ENCODE assay signal across 7 mouse cellular contexts in the genomic region with DNA sequence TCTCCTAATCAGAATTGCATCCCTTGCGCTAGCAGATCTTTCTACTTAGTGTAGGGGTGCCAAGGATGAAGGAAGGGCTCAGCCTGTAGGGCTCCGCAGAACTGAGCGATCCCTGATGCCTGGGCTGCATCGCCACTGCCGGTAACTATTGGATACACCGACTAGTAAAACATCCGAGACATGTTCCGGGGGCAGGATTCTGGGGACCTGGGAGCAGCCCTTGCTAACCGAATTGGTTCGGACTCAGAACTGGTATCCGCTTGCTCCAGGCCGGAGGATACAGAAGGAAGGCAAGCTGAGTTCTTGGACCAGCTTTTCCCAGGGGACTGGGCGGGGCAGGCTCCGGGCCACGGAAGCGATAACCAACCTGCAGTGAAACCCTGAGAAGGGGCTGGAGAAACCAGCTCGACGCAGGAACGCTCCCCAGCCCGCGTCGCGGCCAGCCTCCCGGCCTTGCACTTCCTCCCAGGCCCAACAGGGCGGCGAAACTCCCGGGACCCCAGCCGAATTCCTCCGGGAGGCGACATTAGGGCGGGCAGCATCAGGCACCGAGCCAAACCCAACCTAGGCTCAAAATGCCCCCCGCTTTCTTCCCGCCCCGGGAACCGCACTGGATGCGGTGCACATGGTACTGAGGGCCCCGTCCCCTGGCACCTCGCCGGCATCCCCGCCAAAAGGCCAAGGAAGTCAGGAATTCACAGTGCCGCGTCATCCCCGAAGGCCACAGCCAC.
DNase-seq lines count a peak whose midpoint lies in the region; ATAC-seq and TF ChIP-seq lines count a peak whose summit lies in the region.

No protein-coding gene starts in this region.

- H3K9me3 ChIP-seq in embryonic facial prominence, embryonic 10.5 days, result no peaks in the 10 kb centered on the region
- no peaks in the 10 kb centered on the region for H3K9me3 ChIP-seq in hindbrain, embryonic 15.5 days
- no peaks in the 10 kb centered on the region for H3K9me3 ChIP-seq in liver, embryonic 14.5 days (ENCODE audit: control insufficient read depth, low read length)

- no peak overlapping the region for H3K9ac ChIP-seq in hindbrain, embryonic 15.5 days
- no peak overlapping the region for H3K9ac ChIP-seq in liver, embryonic 14.5 days (replicated peaks)

- H3K36me3 ChIP-seq in embryonic facial prominence, embryonic 10.5 days (replicated peaks), result peaks cover 9% of the 10 kb centered on the region; the same call in 1 of the 2 replicates
- H3K36me3 ChIP-seq in hindbrain, embryonic 15.5 days, result no peaks in the 10 kb centered on the region
- H3K36me3 ChIP-seq in liver, embryonic 14.5 days (replicated peaks; ENCODE audit: control insufficient read depth, insufficient read depth, low read depth), result no peaks in the 10 kb centered on the region

- H3K4me3 ChIP-seq in embryonic facial prominence, embryonic 10.5 days, result peak overlapping the region; percentile 63
- peak overlapping the region; percentile 12; the same call in 1 of the 2 replicates for H3K4me3 ChIP-seq in hindbrain, embryonic 15.5 days
- H3K4me3 ChIP-seq in liver, embryonic 14.5 days (ENCODE audit: insufficient read depth in 1 of 2, low read depth in 2 of 2, low read length in 2 of 2), result peak overlapping the region; percentile 16 to 45; a peak in 3 of 4 replicates

- peaks cover 92% of the 10 kb centered on the region for H3K4me1 ChIP-seq in embryonic facial prominence, embryonic 10.5 days
- peaks cover 42% of the 10 kb centered on the region for H3K4me1 ChIP-seq in hindbrain, embryonic 15.5 days (replicated peaks)
- peaks cover under 1 to 4% of the 10 kb centered on the region in 2 experiments; a peak in 1 of 4 replicates for H3K4me1 ChIP-seq in liver, embryonic 14.5 days (replicated peaks; ENCODE audit: control insufficient read depth in 2 of 2, insufficient read depth in 2 of 2, low read length in 1 of 2)

- peak overlapping the region; percentile 34; the same call in 1 of the 2 replicates for H3K4me2 ChIP-seq in hindbrain, embryonic 15.5 days
- peak overlapping the region; percentile 65 for H3K4me2 ChIP-seq in liver, embryonic 14.5 days (ENCODE audit: low read depth)

- peak overlapping the region; percentile 88 for H3K27ac ChIP-seq in embryonic facial prominence, embryonic 10.5 days (replicated peaks)
- no peak overlapping the region for H3K27ac ChIP-seq in hindbrain, embryonic 15.5 days (replicated peaks)
- no peak overlapping the region for H3K27ac ChIP-seq in liver, embryonic 14.5 days

- peaks cover 100% of the 10 kb centered on the region for H3K27me3 ChIP-seq in embryonic facial prominence, embryonic 10.5 days (replicated peaks; ENCODE audit: low read depth, poor library complexity, severe bottlenecking)
- H3K27me3 ChIP-seq in hindbrain, embryonic 15.5 days, result peaks cover 81% of the 10 kb centered on the region
- peaks cover 100% of the 10 kb centered on the region for H3K27me3 ChIP-seq in liver, embryonic 14.5 days (ENCODE audit: control insufficient read depth, insufficient read depth, low read length)

- TF ChIP-seq EP300 in liver, embryonic 14.5 days (IDR thresholded peaks at IDR 0.05; ENCODE audit: low read depth), result no peak

- DNase-seq in 3134 (ENCODE audit: extremely low read depth, insufficient read length, low spot score) (peak; percentile 84), 3T3-L1 (ENCODE audit: low read depth, low spot score) (peak; percentile 70)
- peak; percentile 72 for DNase-seq in embryonic facial prominence, embryonic 10.5 days (ENCODE audit: low spot score)
- DNase-seq in liver, embryonic 14.5 days (ENCODE audit: low read depth in 3 of 3, low spot score in 3 of 3), result no peak
- DNase-seq in retina, embryonic 14.5 days (ENCODE audit: low spot score), result peak; percentile 47
- DNase-seq in frontal cortex, adult 2 months (ENCODE audit: extremely low spot score in 1 of 2, low spot score in 1 of 2), result no peak

- under 1% methylated on average over 44 of the region's 44 CpGs for WGBS in embryonic facial prominence, embryonic 10.5 days
- 2% methylated on average over 44 of the region's 44 CpGs for WGBS in hindbrain, embryonic 15.5 days
- WGBS in liver, embryonic 14.5 days (ENCODE audit: insufficient replicate concordance), result 2% methylated on average over 44 of the region's 44 CpGs

- peak; percentile 61 for TF ChIP-seq CTCF in liver, embryonic 14.5 days (IDR thresholded peaks at IDR 0.05; ENCODE audit: low read depth)

- no peak for ATAC-seq in hindbrain, embryonic 15.5 days (ENCODE audit: low FRiP score, low read depth)
- 0 out of 2 replicates have a peak, but pooled peaks have one; percentile 7 for ATAC-seq in liver, embryonic 14.5 days (ENCODE audit: insufficient read depth)

Comparison
In these comparisons a context has a peak if more than half of its experiments do, and no peak if none do; other contexts are left out.
1. DNase-seq: peak in 3134 (single experiment), 3T3-L1 (single experiment), embryonic facial prominence, embryonic 10.5 days (single experiment) and retina, embryonic 14.5 days (single experiment); none in liver, embryonic 14.5 days (0 of 3) and frontal cortex, adult 2 months (0 of 2).
2. H3K4me3 ChIP-seq: peak in every context shown above with its lines; median percentile 63 in embryonic facial prominence, embryonic 10.5 days; 30 in liver, embryonic 14.5 days; 12 in hindbrain, embryonic 15.5 days.